Mouse (Mus musculus): ENCODE results near the gene Jmjd6. TPM values are rescaled to one million over a fixed set of nuclear protein-coding genes. Genes with fewer than 3 reads are reported as not detected.
"Not testable (repeated sequence)": the region's sequence is repeated elsewhere in the genome, so short reads cannot be mapped to it uniquely, and the experiment has no call there.

Gene Jmjd6
- total and polyA plus RNA-seq, 3 experiments, result 175 to 192 TPM; not detected in 1

DNA sequence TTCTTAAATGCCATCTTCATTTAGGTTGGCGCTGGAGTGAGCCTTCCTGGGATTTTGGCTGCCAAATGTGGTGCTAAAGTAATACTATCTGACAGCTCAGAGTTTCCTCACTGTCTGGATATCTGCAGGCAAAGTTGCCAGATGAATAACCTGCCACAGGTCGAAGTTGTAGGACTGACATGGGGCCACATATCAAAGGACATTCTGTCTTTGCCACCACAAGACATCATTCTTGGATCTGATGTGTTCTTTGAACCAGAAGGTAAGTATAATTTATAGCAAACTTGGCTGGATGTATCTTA, 5.6 kb upstream of the Jmjd6 start:
- Histone ChIP-seq H3K79me2 (ENCODE audit: control insufficient read depth, insufficient read depth, low read length, poor library complexity) (peaks cover 62% of the 10 kb centered on the region), H3K9ac (ENCODE audit: control insufficient read depth, low read depth, low read length, poor library complexity, severe bottlenecking) (0 out of 2 replicates have a peak overlapping the region, but pooled peaks have one; percentile 0), H3K27ac (ENCODE audit: control insufficient read depth, low read depth, low read length) (0 out of 2 replicates have a peak overlapping the region, but pooled peaks have one; percentile 5), H3K36me3 (ENCODE audit: control insufficient read depth in 1 of 2, insufficient read depth in 2 of 2, low read length in 2 of 2) (peaks cover 21 to 47% of the 10 kb centered on the region in 2 experiments), H3K4me1 (ENCODE audit: control insufficient read depth in 1 of 2, insufficient read depth in 2 of 2, low read length in 2 of 2) (peaks cover 5 to 13% of the 10 kb centered on the region in 2 experiments; a peak in 3 of 4 replicates)
- not testable (repeated sequence) for H3K27me3 ChIP-seq (ENCODE audit: control insufficient read depth in 1 of 2, insufficient read depth in 2 of 2, low read length in 2 of 2); H3K9me3 ChIP-seq (replicated peaks; ENCODE audit: insufficient read depth, low read length); H3K4me3 ChIP-seq (ENCODE audit: control insufficient read depth in 1 of 2, insufficient read depth in 1 of 2, low read depth in 2 of 2, low read length in 2 of 2)
- DNase-seq (ENCODE audit: low read depth, low spot score), result peak; percentile 59
- 0 out of 2 replicates have a peak, but pooled peaks have one; percentile 60 for TF ChIP-seq POLR2AphosphoS2 (IDR thresholded peaks at IDR 0.05; ENCODE audit: low read length)
- TF ChIP-seq POLR2A (IDR thresholded peaks at IDR 0.05; ENCODE audit: control insufficient read depth in 1 of 2, insufficient read depth in 1 of 2, low read depth in 1 of 2, low read length in 2 of 2, poor library complexity in 1 of 2), result peak in 1 of 2 experiments; percentile 28; a peak in 1 of 4 replicates

DNA sequence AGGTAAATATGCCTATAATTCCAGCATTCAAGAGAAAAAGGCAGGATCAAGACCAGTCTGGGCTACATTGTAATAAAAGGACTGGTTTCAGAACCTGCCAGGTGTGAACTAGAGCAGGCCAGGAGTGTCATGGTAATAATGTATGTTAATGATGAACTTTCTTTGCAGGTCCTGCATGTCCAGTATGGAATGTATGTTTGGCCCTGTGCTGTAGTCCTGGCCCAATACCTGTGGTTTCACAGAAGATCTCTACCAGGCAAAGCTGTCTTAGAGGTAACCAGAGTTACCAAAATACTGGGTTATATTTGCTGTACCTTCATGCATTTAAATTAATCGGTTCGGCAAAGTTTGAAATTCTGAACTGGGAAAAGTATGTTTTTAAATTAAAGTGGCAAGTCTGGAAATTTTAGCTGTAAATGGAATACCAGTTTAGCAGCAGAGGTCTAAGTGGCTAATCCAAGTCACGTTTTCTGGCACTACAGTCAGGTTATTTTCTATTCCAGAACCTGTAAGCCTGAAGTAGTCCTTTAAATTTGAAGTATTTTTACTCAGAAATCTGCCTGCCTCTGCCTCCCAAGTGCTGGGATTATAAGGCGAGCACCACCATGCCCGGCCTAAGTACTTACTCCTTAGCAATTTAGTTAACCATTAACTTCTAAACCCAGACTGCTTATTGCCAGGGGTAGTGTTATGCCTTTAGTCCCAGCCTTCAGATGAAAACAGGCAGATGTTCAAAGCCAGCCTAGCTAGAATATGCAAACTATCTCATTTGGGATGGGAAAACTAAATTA, 5.0 kb upstream of the Jmjd6 start:
- Histone ChIP-seq H3K27me3 (ENCODE audit: control insufficient read depth in 1 of 2, insufficient read depth in 2 of 2, low read length in 2 of 2) (no peaks in the 10 kb centered on the region), H3K4me1 (ENCODE audit: control insufficient read depth in 1 of 2, insufficient read depth in 2 of 2, low read length in 2 of 2) (peaks cover 5 to 13% of the 10 kb centered on the region in 2 experiments; a peak in 3 of 4 replicates), H3K9ac (ENCODE audit: control insufficient read depth, low read depth, low read length, poor library complexity, severe bottlenecking) (0 out of 2 replicates have a peak overlapping the region, but pooled peaks have one; percentile 0), H3K4me3 (ENCODE audit: control insufficient read depth in 1 of 2, insufficient read depth in 1 of 2, low read depth in 2 of 2, low read length in 2 of 2) (no peak overlapping the region), H3K36me3 (ENCODE audit: control insufficient read depth in 1 of 2, insufficient read depth in 2 of 2, low read length in 2 of 2) (peaks cover 21 to 47% of the 10 kb centered on the region in 2 experiments), H3K79me2 (ENCODE audit: control insufficient read depth, insufficient read depth, low read length, poor library complexity) (peaks cover 63% of the 10 kb centered on the region), H3K27ac (ENCODE audit: control insufficient read depth, low read depth, low read length) (no peak overlapping the region), H3K9me3 (replicated peaks; ENCODE audit: insufficient read depth, low read length) (no peaks in the 10 kb centered on the region)
- peak; percentile 66 for DNase-seq (ENCODE audit: low read depth, low spot score)
- TF ChIP-seq MAX (IDR thresholded peaks at IDR 0.05; ENCODE audit: low read length) (no peak), MAFK (IDR thresholded peaks at IDR 0.05; ENCODE audit: borderline replicate concordance, low read depth, low read length) (no peak), TCF12 (IDR thresholded peaks at IDR 0.05; ENCODE audit: low read depth, low read length) (no peak), CHD2 (IDR thresholded peaks at IDR 0.05; ENCODE audit: low read length) (peak; percentile 42; the same call in 1 of the 2 replicates), EP300 (IDR thresholded peaks at IDR 0.05; ENCODE audit: low read depth in 1 of 2, low read length in 2 of 2) (0 out of 4 replicates have a peak, but pooled peaks of 1 of the 2 experiments have one; percentile 10), MYB (IDR thresholded peaks at IDR 0.05; ENCODE audit: low read depth, low read length) (peak; percentile 37; the same call in 1 of the 2 replicates), ZKSCAN1 (IDR thresholded peaks at IDR 0.05; ENCODE audit: low read depth, low read length) (peak; percentile 47; the same call in 1 of the 2 replicates), NELFE (IDR thresholded peaks at IDR 0.05; ENCODE audit: low read depth, low read length) (peak; percentile 34; the same call in 1 of the 2 replicates), ZC3H11A (IDR thresholded peaks at IDR 0.05; ENCODE audit: low read depth, low read length) (no peak), CTCF (IDR thresholded peaks at IDR 0.05 in 2 of 3, conservative IDR thresholded peaks at IDR 0.05 in 1 of 3; ENCODE audit: control insufficient read depth in 1 of 3, insufficient read depth in 1 of 3, low read depth in 2 of 3, low read length in 3 of 3, poor library complexity in 1 of 3, severe bottlenecking in 1 of 3) (no peak), NRF1 (IDR thresholded peaks at IDR 0.05; ENCODE audit: insufficient read depth, low read depth, low read length, poor library complexity, severe bottlenecking) (no peak), SMC3 (IDR thresholded peaks at IDR 0.05; ENCODE audit: low read depth, low read length) (peak; percentile 20), HCFC1 (IDR thresholded peaks at IDR 0.05; ENCODE audit: low read depth, low read length) (peak; percentile 37; the same call in 1 of the 2 replicates), POLR2A (IDR thresholded peaks at IDR 0.05; ENCODE audit: control insufficient read depth in 1 of 2, insufficient read depth in 1 of 2, low read depth in 1 of 2, low read length in 2 of 2, poor library complexity in 1 of 2) (peak; percentile 31 to 36; a peak in 1 of 4 replicates), CHD1 (IDR thresholded peaks at IDR 0.05; ENCODE audit: low read depth, low read length) (no peak), JUND (IDR thresholded peaks at IDR 0.05; ENCODE audit: low read depth, low read length) (0 out of 2 replicates have a peak, but pooled peaks have one; percentile 48), SIN3A (IDR thresholded peaks at IDR 0.05; ENCODE audit: low read length) (peak; percentile 60; the same call in 1 of the 2 replicates), GATA1 (IDR thresholded peaks at IDR 0.05; ENCODE audit: low read depth, low read length) (no peak), POLR2AphosphoS2 (IDR thresholded peaks at IDR 0.05; ENCODE audit: low read length) (peak; percentile 77), MAZ (IDR thresholded peaks at IDR 0.05; ENCODE audit: low read depth, low read length) (no peak), TBP (IDR thresholded peaks at IDR 0.05; ENCODE audit: low read depth, low read length) (no peak), MEF2A (IDR thresholded peaks at IDR 0.05; ENCODE audit: extremely low read depth, insufficient replicate concordance, low read depth, low read length, poor library complexity, severe bottlenecking) (no peak), RCOR1 (IDR thresholded peaks at IDR 0.05; ENCODE audit: low read depth, low read length) (peak; percentile 50; the same call in 1 of the 2 replicates), ZMIZ1 (IDR thresholded peaks at IDR 0.05; ENCODE audit: low read depth, low read length) (peak; percentile 30), MXI1 (IDR thresholded peaks at IDR 0.05; ENCODE audit: low read depth, low read length) (0 out of 2 replicates have a peak, but pooled peaks have one; percentile 38), KAT2A (conservative IDR thresholded peaks at IDR 0.05; ENCODE audit: low read depth, low read length) (no peak), BHLHE40 (IDR thresholded peaks at IDR 0.05; ENCODE audit: borderline replicate concordance, low read depth, low read length) (no peak), GABPA (IDR thresholded peaks at IDR 0.05; ENCODE audit: low read depth, low read length) (no peak), ETS1 (IDR thresholded peaks at IDR 0.05; ENCODE audit: low read depth, low read length) (no peak)
